Mouse (Mus musculus) right cerebral cortex, postnatal 14 days (tissue): ENCODE data around the gene Gm9837.

Experiments
- DNase-seq: peaks from one replicate; pipeline ENCODE4 v3.0.0; 2022

The Gm9837 gene

GRCm38 (mm10) chr11:53469968-53470695 is at the start of gene Gm9837:
Gene Gm9837, minus strand, starts transcription at chr11:53470479.
- DNase-seq: peak; percentile 97

DNA sequence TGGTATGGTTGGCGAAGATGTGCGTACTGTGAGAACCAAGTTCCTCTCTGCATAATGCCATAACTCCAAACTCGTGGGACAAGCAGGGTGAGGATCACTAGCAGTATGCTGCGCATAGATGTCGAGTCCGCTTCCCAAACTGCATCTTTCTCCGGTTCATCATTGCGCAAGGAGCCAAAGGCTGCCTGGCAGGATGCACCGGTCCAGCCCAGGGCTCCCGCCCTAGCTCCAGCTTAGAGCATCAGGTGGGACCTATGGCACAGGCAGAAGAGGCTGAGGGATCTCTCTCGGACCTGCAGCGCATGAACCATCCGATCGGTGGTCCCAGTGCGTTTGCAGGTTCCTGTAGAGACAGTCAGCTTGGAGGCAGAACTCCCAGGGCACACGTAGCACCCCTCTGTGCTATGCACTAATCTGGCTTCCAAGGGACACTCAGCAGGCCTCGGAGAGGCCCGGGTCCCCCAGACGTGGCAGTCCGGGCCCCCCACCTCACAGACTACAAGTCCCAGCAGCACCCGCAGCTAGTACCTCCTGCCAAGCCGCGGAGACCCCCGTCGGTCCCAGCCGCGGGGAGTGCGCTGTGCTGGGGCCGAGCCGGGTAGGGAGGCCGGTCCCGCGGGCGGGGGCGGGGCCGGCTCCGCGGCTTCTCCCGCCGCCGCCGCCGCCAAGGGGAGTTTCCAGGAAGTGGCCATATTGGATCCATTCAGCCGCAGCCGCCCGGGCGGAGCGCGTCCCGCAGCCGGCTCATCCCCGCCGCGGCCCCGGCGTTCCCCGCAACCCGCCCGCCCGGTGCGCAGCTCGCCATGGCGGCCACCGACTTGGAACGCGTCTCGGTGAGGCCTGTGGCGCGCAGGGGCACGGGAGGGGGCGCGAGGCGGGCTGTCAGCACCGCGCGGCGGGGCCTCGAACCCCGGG is 49.2 kb upstream of the Gm9837 start, which contains the start of gene Sept8:
Gene Sept8, plus strand, starts transcription at position 51 of the 915 bp plus-strand sequence.
- peak; percentile 60 for DNase-seq

GRCm38 (mm10) chr11:53518759-53519158 is 48.5 kb upstream of the Gm9837 start:
- DNase-seq: no peak

GRCm38 (mm10) chr11:53516775-53517627 is 46.7 kb upstream of the Gm9837 start:
- no peak for DNase-seq

DNA sequence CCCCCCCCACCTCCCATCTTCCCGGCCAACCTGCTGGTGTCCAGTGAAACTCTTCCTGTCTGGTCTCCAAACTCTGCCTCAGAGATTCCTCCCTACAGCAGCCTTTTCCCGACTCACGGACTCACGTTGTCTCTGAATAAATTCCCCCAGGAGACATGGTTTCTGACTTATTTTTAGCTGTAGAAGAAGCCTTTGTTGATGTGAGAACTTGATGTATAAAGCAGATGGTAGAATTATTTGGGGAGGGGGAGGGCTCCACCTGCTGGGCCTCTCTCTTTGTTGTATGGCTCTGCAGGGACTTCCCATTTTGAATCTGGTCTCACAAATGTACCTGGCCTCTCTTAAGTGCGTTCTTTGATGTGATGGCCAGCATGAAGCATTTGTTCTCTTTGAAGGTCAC is 40.1 kb upstream of the Gm9837 start:
- no peak for DNase-seq

- DNase-seq: no peak
These were observed 38.3 kb upstream of the Gm9837 start for GRCm38 (mm10) chr11:53508591-53508990.

GRCm38 (mm10) chr11:53508152-53508551 is 37.9 kb upstream of the Gm9837 start:
- no peak for DNase-seq

GRCm38 (mm10) chr11:53507098-53507805 is 37.0 kb upstream of the Gm9837 start:
- DNase-seq: no peak

DNA sequence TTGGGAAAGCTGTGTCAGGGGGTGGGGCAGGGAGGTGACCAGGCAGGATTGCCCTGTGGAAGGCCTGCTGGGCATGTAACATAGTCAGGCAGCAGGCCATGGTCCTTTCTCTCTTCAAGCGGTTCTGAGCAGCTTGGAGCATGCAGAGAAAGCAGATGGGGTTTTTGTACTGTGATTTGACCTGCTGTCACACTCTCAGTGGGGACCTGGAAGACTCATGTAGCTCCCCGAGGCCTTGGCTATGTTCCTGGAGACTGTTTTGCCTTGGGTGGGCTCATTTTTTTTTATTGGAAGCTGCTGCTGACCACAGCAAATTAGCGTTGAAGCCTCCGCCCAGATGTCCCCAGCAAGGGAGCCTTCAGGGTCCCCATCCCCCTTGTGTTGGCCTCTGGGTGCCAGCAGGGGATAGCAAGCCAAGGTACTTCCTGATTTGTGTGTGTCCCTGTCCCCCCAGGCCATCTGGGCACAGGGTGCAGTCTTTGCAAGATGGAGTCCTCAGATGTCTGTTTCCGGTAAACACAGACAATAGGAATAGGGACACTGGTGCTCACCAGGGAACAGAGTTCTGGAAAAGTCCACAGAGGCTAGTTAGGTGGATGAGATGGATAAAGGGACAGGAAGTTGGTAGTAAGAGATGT is 34.9 kb upstream of the Gm9837 start:
- DNase-seq: no peak

DNA sequence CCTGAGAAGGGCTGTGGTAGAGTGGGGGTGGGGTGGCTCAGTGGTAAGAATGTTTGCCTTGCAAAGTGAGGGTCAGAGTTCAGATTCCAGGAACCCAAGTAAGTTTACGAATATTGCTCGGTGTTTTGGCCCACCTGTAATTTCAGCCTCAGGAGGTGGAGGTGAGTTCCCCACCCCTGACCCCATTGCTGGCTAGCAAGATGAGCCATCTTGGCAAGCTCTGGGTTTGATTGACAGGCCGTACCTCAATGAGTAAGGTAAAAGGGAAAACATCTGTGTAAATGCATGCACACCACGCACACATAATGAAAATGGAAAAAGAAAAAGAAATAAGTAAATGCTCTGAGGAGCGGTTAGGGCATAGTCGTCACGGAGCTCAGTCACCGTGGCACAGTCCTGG is 34.1 kb upstream of the Gm9837 start:
- DNase-seq: no peak

- no peak for DNase-seq
These were observed 33.5 kb upstream of the Gm9837 start for GRCm38 (mm10) chr11:53503738-53504137.

GRCm38 (mm10) chr11:53502039-53502765 is 31.9 kb upstream of the Gm9837 start:
- DNase-seq: no peak

GRCm38 (mm10) chr11:53500569-53500968 is 30.3 kb upstream of the Gm9837 start:
- DNase-seq: no peak

- DNase-seq: no peak
These were observed 26.7 kb upstream of the Gm9837 start for GRCm38 (mm10) chr11:53496946-53497345.

GRCm38 (mm10) chr11:53495417-53495816 is 25.1 kb upstream of the Gm9837 start:
- DNase-seq: no peak

GRCm38 (mm10) chr11:53493243-53493955 is 23.1 kb upstream of the Gm9837 start:
- no peak for DNase-seq

DNA sequence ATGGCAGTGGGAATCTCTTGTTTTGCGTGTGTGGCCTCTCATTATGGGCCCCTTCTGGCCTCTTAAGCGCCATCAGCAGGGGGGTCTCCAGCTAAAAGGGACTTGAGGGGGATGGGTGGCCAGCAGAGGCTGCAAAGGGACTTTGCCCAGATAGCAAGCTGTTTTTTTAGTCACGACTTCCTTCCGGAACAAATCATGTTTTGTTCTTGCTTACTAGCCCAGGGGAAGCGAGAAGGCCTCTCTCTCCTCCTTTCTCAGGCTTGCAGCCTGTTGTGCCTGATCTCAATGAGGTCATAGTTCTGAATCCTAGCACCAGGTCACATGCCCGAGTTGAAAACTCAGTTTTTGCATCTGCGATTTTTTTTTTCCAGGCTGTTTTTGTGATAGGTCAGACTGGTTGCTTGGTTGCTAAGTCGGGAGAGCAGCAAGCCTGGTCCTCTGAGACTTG is 21.7 kb upstream of the Gm9837 start:
- no peak for DNase-seq

DNA sequence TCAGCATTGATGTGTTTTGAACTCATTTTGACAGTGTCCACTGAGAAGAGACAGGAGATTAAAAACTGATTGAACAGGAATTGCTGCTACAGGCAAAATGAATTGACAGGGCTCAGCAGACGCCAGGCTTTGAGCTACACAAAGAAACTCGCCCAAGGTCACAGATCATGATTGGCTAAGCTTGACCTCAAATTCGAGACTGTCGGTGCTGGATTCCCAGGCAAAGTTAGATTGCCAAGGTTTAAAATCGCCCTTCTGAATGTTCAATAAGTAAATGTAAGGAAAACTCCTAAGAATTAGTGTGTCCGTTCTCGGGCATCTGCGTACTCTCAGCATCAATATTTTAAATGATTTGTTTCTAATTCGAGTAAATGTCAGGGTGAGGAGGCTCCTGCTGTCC is 19.1 kb upstream of the Gm9837 start:
- no peak for DNase-seq

GRCm38 (mm10) chr11:53489007-53489406 is 18.7 kb upstream of the Gm9837 start:
- DNase-seq: no peak
